Mouse (Mus musculus): ENCODE data around the gene Parp3.

- TF ChIP-seq GATA1 (IDR thresholded peaks at IDR 0.05; ENCODE audit: low read length) (no peak), TAL1 (IDR thresholded peaks at IDR 0.05; ENCODE audit: low read length) (no peak)
Observed at GRCm38 (mm10) chr9:106483606-106484005, 6.9 kb upstream of the Parp3 start.

Data from erythroblast, embryonic 14.5 days (primary cell).